Mouse (Mus musculus): ENCODE measurements around the gene March7. TPM values are rescaled to one million over a fixed set of nuclear protein-coding genes. Genes with fewer than 3 reads are reported as not detected.

The March7 gene
- polyA plus RNA-seq, 1 experiment: 124 TPM

- Histone ChIP-seq H3K4me1 (ENCODE audit: control insufficient read depth, insufficient read depth, low read length) (no peaks in the 10 kb centered on the region), H3K4me3 (ENCODE audit: insufficient read depth, low read length) (peak overlapping the region; percentile 79), H3K27ac (ENCODE audit: insufficient read depth, low read length) (peak overlapping the region; percentile 34)
- no peak for TF ChIP-seq POLR2A (IDR thresholded peaks at IDR 0.05; ENCODE audit: low read depth, low read length)
- no peak for TF ChIP-seq CTCF (IDR thresholded peaks at IDR 0.05; ENCODE audit: borderline replicate concordance, insufficient read depth, low read length)
These were observed 520 bp upstream of the March7 start for GRCm38 (mm10) chr2:60209122-60209611.

- 0 out of 2 replicates have a peak overlapping the region, but pooled peaks have one; percentile 3 for H3K27ac ChIP-seq (ENCODE audit: insufficient read depth, low read length)
- TF ChIP-seq CTCF (IDR thresholded peaks at IDR 0.05; ENCODE audit: borderline replicate concordance, insufficient read depth, low read length) (no peak), POLR2A (IDR thresholded peaks at IDR 0.05; ENCODE audit: low read depth, low read length) (no peak)
- H3K4me1 ChIP-seq (ENCODE audit: control insufficient read depth, insufficient read depth, low read length): no peaks in the 10 kb centered on the region
- H3K4me3 ChIP-seq (ENCODE audit: insufficient read depth, low read length): peak overlapping the region; percentile 99
These were observed 1.1 kb downstream of the March7 start for GRCm38 (mm10) chr2:60210821-60211220.

GRCm38 (mm10) chr2:60212488-60212887 lies 2.8 kb downstream of the March7 start:
- Histone ChIP-seq H3K27ac (ENCODE audit: insufficient read depth, low read length) (no peak overlapping the region), H3K4me3 (ENCODE audit: insufficient read depth, low read length) (no peak overlapping the region), H3K4me1 (ENCODE audit: control insufficient read depth, insufficient read depth, low read length) (no peaks in the 10 kb centered on the region)
- TF ChIP-seq POLR2A (IDR thresholded peaks at IDR 0.05; ENCODE audit: low read depth, low read length) (no peak), CTCF (IDR thresholded peaks at IDR 0.05; ENCODE audit: borderline replicate concordance, insufficient read depth, low read length) (no peak)

- no peak overlapping the region for H3K27ac ChIP-seq (ENCODE audit: insufficient read depth, low read length)
- H3K4me1 ChIP-seq (ENCODE audit: control insufficient read depth, insufficient read depth, low read length): no peaks in the 10 kb centered on the region
- TF ChIP-seq POLR2A (IDR thresholded peaks at IDR 0.05; ENCODE audit: low read depth, low read length) (no peak), CTCF (IDR thresholded peaks at IDR 0.05; ENCODE audit: borderline replicate concordance, insufficient read depth, low read length) (no peak)
- no peak overlapping the region for H3K4me3 ChIP-seq (ENCODE audit: insufficient read depth, low read length)
These were observed 5.0 kb downstream of the March7 start for GRCm38 (mm10) chr2:60214683-60215082.

GRCm38 (mm10) chr2:60216547-60217153 lies 7.0 kb downstream of the March7 start:
- no peak overlapping the region for H3K4me3 ChIP-seq (ENCODE audit: insufficient read depth, low read length)
- H3K4me1 ChIP-seq (ENCODE audit: control insufficient read depth, insufficient read depth, low read length): peaks cover 2% of the 10 kb centered on the region; the same call in 1 of the 2 replicates
- TF ChIP-seq POLR2A (IDR thresholded peaks at IDR 0.05; ENCODE audit: low read depth, low read length) (no peak), CTCF (IDR thresholded peaks at IDR 0.05; ENCODE audit: borderline replicate concordance, insufficient read depth, low read length) (no peak)
- no peak overlapping the region for H3K27ac ChIP-seq (ENCODE audit: insufficient read depth, low read length)

GRCm38 (mm10) chr2:60217620-60218019 lies 7.9 kb downstream of the March7 start:
- no peak for TF ChIP-seq POLR2A (IDR thresholded peaks at IDR 0.05; ENCODE audit: low read depth, low read length)
- no peak for TF ChIP-seq CTCF (IDR thresholded peaks at IDR 0.05; ENCODE audit: borderline replicate concordance, insufficient read depth, low read length)
- Histone ChIP-seq H3K4me3 (ENCODE audit: insufficient read depth, low read length) (no peak overlapping the region), H3K4me1 (ENCODE audit: control insufficient read depth, insufficient read depth, low read length) (peaks cover 2% of the 10 kb centered on the region; the same call in 1 of the 2 replicates), H3K27ac (ENCODE audit: insufficient read depth, low read length) (no peak overlapping the region)

- Histone ChIP-seq H3K4me3 (ENCODE audit: insufficient read depth, low read length) (no peak overlapping the region), H3K4me1 (ENCODE audit: control insufficient read depth, insufficient read depth, low read length) (peaks cover 5% of the 10 kb centered on the region; the same call in 1 of the 2 replicates), H3K27ac (ENCODE audit: insufficient read depth, low read length) (no peak overlapping the region)
- TF ChIP-seq CTCF (IDR thresholded peaks at IDR 0.05; ENCODE audit: borderline replicate concordance, insufficient read depth, low read length) (no peak), POLR2A (IDR thresholded peaks at IDR 0.05; ENCODE audit: low read depth, low read length) (no peak)
These were observed 11.5 kb downstream of the March7 start for GRCm38 (mm10) chr2:60221236-60221635.

GRCm38 (mm10) chr2:60221954-60222353 lies 12.3 kb downstream of the March7 start:
- no peak for TF ChIP-seq CTCF (IDR thresholded peaks at IDR 0.05; ENCODE audit: borderline replicate concordance, insufficient read depth, low read length)
- no peak for TF ChIP-seq POLR2A (IDR thresholded peaks at IDR 0.05; ENCODE audit: low read depth, low read length)
- Histone ChIP-seq H3K4me3 (ENCODE audit: insufficient read depth, low read length) (no peak overlapping the region), H3K27ac (ENCODE audit: insufficient read depth, low read length) (no peak overlapping the region), H3K4me1 (ENCODE audit: control insufficient read depth, insufficient read depth, low read length) (peaks cover 5% of the 10 kb centered on the region; the same call in 1 of the 2 replicates)

GRCm38 (mm10) chr2:60223489-60223888 lies 13.8 kb downstream of the March7 start:
- H3K4me1 ChIP-seq (ENCODE audit: control insufficient read depth, insufficient read depth, low read length): peaks cover 5% of the 10 kb centered on the region; the same call in 1 of the 2 replicates
- TF ChIP-seq POLR2A (IDR thresholded peaks at IDR 0.05; ENCODE audit: low read depth, low read length): no peak
- TF ChIP-seq CTCF (IDR thresholded peaks at IDR 0.05; ENCODE audit: borderline replicate concordance, insufficient read depth, low read length): no peak
- no peak overlapping the region for H3K27ac ChIP-seq (ENCODE audit: insufficient read depth, low read length)
- H3K4me3 ChIP-seq (ENCODE audit: insufficient read depth, low read length): no peak overlapping the region

GRCm38 (mm10) chr2:60228470-60228869 lies 18.8 kb downstream of the March7 start:
- H3K4me3 ChIP-seq (ENCODE audit: insufficient read depth, low read length): no peak overlapping the region
- 0 out of 2 replicates have a peak, but pooled peaks cover 1% of the 10 kb centered on the region for H3K4me1 ChIP-seq (ENCODE audit: control insufficient read depth, insufficient read depth, low read length)
- TF ChIP-seq CTCF (IDR thresholded peaks at IDR 0.05; ENCODE audit: borderline replicate concordance, insufficient read depth, low read length) (no peak), POLR2A (IDR thresholded peaks at IDR 0.05; ENCODE audit: low read depth, low read length) (no peak)
- H3K27ac ChIP-seq (ENCODE audit: insufficient read depth, low read length): no peak overlapping the region
